Mouse (Mus musculus) lung, adult 2 months (tissue): ENCODE measurements at regions not wholly inside any gene's neighbourhood (a gene's known extent, or its start where the extent isn't known, plus 50 kb on each side); places are given as distances from the start of the nearest gene placed in this dataset.

Experiments used
- CTCF ChIP-seq: fragments of 200-500 bp; IDR thresholded peaks from 2 replicates; pipeline ENCODE4 v1.5.1; 2011; ENCODE audit warnings: mild to moderate bottlenecking, low read length, control low read depth; ENCODE audit not compliant: insufficient read depth
- POLR2A ChIP-seq: fragments of 200-500 bp; IDR thresholded peaks from 2 replicates; pipeline ENCODE4 v1.6.1; 2011; ENCODE audit warnings: low read depth, mild to moderate bottlenecking, control low read depth, low read length, borderline replicate concordance; ENCODE audit errors: extremely low read depth

- TF ChIP-seq CTCF: no peak
- no peak for TF ChIP-seq POLR2A
These were observed 147.9 kb downstream of the Pmp22 start for GRCm38 (mm10) chr11:63276641-63277040.
